Mouse (Mus musculus) layer of hippocampus, postnatal 10 days (tissue): ENCODE data around the gene Adgre4. TPM values are rescaled to one million over a fixed set of nuclear protein-coding genes. Genes with fewer than 3 reads are reported as not detected.

Experiments used
- DNase-seq, 2 experiments: peaks; one replicate each; pipeline ENCODE4 v3.0.0; 2021; ENCODE audit warnings: low spot score in 2 of 2
- long read RNA-seq: library from polyadenylated mRNA; stranded (forward); transcript quantifications from one replicate; pipeline ENCODE4 v2.0.0, GENCODE M21; 2023
- total RNA-seq, 2 experiments: library from RNA; stranded (reverse); gene quantifications; 2 replicates each; pipeline ENCODE4 v1.2.3; 2021

The Adgre4 gene
- not detected for total RNA-seq
- long read RNA-seq = 0 reads

DNA sequence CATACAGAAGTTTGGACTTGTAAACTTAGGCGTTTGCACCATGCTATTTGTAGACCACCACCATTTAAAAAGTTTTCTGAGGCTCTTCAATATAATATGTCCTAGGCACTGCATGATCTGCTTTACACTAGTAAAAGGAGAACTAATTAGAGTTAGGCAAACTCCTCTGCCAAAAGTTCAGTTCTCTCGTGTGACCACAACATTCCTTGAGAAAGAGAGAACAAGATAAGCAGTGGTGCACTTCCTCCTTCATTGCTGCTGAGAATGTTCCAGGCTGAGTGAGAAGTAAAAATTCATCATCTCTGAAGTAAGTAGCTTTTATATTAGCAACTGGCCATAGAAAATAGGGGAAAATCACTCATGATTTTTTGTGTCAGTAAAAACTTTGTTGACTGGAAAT, at the start of gene Adgre4:
Adgre4 (plus strand) TSS at position 199 of the 400 bp plus-strand sequence.
- no peak for DNase-seq

GRCm38 (mm10) chr17:55702161-55702820, 47.5 kb upstream of the Adgre4 start:
- DNase-seq = peak; percentile 81 to 85

- no peak for DNase-seq
Observed at GRCm38 (mm10) chr17:55702865-55703264, 46.9 kb upstream of the Adgre4 start.

DNA sequence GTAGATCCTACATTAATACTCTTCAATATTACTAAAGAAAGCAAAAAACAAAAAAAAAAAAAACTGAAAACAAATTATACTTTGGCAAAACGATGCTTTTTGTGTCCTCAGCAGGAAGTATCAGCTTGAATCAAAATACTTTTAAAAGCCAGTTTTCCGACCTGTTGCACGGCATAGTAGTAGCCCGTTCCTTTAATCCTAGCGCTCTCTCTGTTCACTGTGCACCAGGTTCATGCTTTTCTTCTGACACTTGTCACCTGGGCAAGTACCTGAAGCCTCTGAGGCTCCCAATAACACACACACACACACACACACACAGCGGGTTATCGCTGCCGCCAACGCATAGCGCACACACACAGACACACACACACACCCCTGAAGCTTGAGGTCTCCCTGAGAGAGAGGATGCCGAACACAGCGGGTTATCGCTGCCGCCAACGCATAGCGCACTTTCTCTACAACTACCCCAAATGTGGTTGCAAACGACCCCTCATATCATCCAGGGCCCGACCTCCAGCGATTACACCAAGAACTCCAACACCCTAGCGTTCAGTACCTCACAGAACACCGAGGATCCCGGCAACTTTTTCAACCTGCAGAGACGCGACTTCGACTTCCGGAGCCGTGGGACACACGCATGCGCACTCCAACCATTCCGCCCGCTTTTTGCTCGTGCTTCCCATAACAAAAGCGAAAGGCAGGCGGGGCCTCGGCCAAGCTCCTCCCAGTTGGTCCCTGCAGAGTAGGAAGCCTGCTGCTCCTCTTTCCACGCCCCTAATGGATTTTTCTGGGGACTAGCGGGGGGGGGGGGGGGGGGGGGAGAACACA, 37.6 kb upstream of the Adgre4 start, which contains the start of gene Pot1b:
Pot1b (minus strand) TSS at position 645 of the 828 bp plus-strand sequence.
- peak; percentile 96 to 98 for DNase-seq

DNA sequence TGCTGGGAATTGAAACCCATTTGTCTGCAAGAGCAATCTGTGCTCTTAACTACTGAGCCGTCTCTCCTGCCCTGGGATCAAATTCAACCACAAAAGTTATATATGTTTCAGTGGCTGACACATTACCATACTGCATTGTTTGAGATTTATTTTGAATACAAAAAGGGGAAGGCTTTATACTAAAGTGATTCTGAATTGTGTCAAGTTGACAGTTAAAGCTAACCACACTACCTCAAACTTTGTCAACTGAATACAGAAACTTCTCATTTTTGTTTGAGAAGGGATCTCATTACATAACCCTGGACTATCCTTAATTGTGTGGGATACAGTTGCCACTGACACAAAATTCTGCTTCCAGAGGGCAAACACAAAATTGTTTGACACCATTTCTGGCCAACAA, 28.5 kb upstream of the Adgre4 start:
- no peak for DNase-seq

- DNase-seq = no peak
Observed at GRCm38 (mm10) chr17:55722250-55722649, 27.5 kb upstream of the Adgre4 start.

GRCm38 (mm10) chr17:55726193-55726592, 23.6 kb upstream of the Adgre4 start:
- DNase-seq = no peak

- DNase-seq = no peak
Observed at GRCm38 (mm10) chr17:55736675-55737074, 13.1 kb upstream of the Adgre4 start.

- no peak for DNase-seq
Observed at GRCm38 (mm10) chr17:55751170-55751569, 1.4 kb downstream of the Adgre4 start.

DNA sequence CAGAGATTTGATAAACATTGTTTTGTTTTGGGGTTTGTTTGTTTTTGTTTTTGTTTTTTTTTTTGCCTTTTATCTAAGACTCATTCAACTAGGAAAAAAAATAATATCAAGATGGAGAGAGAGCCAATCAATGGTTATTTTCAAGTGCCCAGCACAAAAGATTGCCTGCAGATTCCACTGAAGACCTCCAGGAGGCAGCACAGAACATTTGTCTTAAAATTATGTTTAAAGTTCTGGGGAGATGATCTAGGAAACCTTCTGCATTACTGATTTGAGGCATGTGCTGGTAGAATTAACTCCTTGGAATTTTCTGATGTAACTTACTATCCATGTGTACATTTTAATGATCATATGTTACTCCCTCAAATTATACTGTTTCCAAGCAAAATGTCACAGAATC, 63.9 kb downstream of the Adgre4 start:
- no peak for DNase-seq

GRCm38 (mm10) chr17:55816853-55817252, 67.1 kb downstream of the Adgre4 start:
- DNase-seq = no peak

- no peak for DNase-seq
Observed at GRCm38 (mm10) chr17:55821566-55821965, 71.8 kb downstream of the Adgre4 start.

- DNase-seq = no peak
Observed at GRCm38 (mm10) chr17:55843067-55843466, 93.3 kb downstream of the Adgre4 start.

GRCm38 (mm10) chr17:55877184-55877583, 127.4 kb downstream of the Adgre4 start:
- DNase-seq = no peak

- DNase-seq = peak; percentile 15 to 27
Observed at GRCm38 (mm10) chr17:55878282-55878635, 128.5 kb downstream of the Adgre4 start.

GRCm38 (mm10) chr17:55878636-55879369, 129.0 kb downstream of the Adgre4 start, which contains the start of gene Zfp119a:
Gene Zfp119a, minus strand, starts transcription at chr17:55878930.
- peak; percentile 78 to 82 for DNase-seq

DNA sequence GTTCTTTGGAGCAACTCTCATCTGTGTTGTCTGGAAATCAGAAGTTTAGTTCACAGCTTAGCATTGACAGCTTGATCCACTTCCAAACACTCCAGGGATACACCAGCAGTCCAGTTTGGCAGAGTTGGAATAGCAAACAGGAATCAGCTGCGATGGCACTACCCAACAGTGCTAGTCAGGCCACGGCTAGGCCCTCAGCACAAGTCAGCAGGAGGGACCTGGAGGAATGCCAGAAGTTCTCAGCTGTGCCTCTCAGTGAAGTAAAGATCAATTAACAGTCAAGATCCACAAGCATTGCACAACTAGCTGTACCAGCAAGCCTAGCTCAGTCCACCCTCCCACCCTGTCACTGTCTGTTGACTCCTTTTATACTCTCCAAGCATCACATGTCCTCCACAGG, 133.8 kb downstream of the Adgre4 start:
- DNase-seq = no peak

DNA sequence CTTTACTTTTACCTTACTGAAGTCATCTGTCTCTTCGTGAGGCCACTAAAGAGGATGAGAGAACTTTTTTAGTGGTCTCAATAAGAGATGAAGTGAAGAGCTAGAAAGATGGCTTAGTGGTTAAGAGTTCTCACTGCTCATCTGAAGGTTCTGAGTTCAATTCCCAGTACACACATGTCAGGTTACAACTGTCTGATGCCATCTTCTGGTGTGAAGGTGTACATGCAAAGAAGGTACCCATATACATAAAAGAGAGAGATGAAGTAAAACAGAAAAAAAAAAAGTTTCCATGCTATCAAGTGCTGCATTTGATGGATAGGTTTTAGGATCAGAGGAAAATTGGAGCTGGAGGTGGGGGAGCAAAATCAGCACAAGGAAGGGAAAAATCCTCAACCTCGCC, 135.1 kb downstream of the Adgre4 start:
- DNase-seq = no peak

DNA sequence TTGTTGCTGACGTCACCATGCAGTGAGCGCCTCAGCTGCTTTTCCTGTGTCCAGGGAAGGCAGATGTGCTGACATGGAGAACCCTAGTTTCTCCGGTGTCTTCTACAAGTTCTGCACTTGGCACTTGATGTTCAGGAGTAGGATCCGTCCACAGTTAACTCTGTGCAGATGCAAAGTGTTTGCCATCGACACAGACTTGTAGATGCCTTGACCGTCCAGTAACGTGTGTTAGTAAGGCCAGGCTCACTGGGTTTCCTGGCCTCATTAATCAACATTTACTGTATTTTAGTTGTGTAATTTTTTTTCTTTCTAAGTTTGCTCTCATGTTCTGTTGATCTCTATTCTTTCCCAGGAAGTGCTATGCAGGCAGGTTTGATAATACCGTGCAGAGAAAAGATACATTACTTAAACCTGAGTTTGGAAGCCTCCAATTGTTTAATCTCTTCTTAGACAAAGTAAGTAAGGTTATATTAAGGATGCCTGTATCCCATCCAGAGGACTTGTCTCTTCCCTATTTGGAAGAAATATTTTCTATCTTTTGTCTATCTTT, 142.7 kb downstream of the Adgre4 start:
- DNase-seq = peak in 1 of 2 experiments; percentile 42

DNA sequence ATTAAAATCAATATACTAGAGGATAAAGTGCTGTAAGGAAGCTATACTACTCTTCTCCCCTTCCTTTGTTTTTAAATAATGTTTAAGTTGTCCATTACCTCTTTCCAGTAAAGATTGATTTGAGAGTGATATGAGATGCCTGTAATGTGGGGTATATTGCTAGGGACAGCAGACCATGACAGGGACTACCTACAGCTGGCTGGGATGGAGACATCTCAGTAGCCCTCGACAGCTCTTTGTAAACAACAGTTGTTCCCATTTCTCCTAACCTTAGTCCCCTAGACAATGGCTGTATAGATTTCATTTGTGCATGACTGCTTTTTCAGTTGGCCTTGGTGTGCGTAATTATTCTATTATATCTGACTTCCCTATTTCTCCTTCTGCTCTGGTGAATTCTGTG, 153.3 kb downstream of the Adgre4 start:
- DNase-seq = no peak
